Mouse (Mus musculus) stomach, embryonic 14.5 days (tissue): ENCODE data around the gene Nol9. TPM values are rescaled to one million over a fixed set of nuclear protein-coding genes. Genes with fewer than 3 reads are reported as not detected.

ENCODE experiments used
- ATAC-seq: fragments of 200-750 bp; cut with Nextera tagmentation; 2 replicates; pipeline ENCODE4 v1.8.0; 2017; ENCODE audit warnings: low read depth, moderate TSS enrichment; ENCODE audit not compliant: insufficient number of reproducible peaks, insufficient read depth, low FRiP score
- H3K27ac ChIP-seq: fragments of 300-500 bp; sonication (generic); 2 replicates; pipeline ENCODE4 v1.5.1; 2014; ENCODE audit warnings: mild to moderate bottlenecking, low read length, moderate library complexity, mixed read lengths
- H3K27me3 ChIP-seq: fragments of 300-500 bp; sonication (generic); 2 replicates; pipeline ENCODE4 v1.6.1; 2014; ENCODE audit warnings: low read length, control low read depth, mixed read lengths; ENCODE audit not compliant: control insufficient read depth, insufficient read depth
- H3K36me3 ChIP-seq: fragments of 300-500 bp; sonication (generic); 2 replicates; pipeline ENCODE4 v1.6.1; 2014; ENCODE audit warnings: mild to moderate bottlenecking, control low read depth, low read length, moderate library complexity, mixed read lengths; ENCODE audit not compliant: control insufficient read depth, insufficient read depth
- H3K4me1 ChIP-seq: fragments of 300-500 bp; sonication (generic); 2 replicates; pipeline ENCODE4 v1.6.1; 2014; ENCODE audit warnings: low read length, control low read depth, mixed read lengths; ENCODE audit not compliant: control insufficient read depth, insufficient read depth
- H3K4me2 ChIP-seq: fragments of 300-500 bp; sonication (generic); replicated peaks from 2 replicates; pipeline ENCODE4 v1.6.1; 2014; ENCODE audit warnings: low read depth, low read length, control low read depth
- H3K4me3 ChIP-seq: fragments of 300-500 bp; sonication (generic); 2 replicates; pipeline ENCODE4 v1.5.1; 2014; ENCODE audit warnings: low read depth, low read length, control low read depth
- H3K9ac ChIP-seq: fragments of 300-500 bp; sonication (generic); replicated peaks from 2 replicates; pipeline ENCODE4 v1.6.1; 2014; ENCODE audit warnings: low read depth, mild to moderate bottlenecking, control low read depth, low read length, moderate library complexity, mixed read lengths
- H3K9me3 ChIP-seq: fragments of 300-500 bp; sonication (generic); 2 replicates; pipeline ENCODE4 v1.6.1; 2016; ENCODE audit warnings: low read depth, low read length, control low read depth; ENCODE audit not compliant: control insufficient read depth
- WGBS: fragments of 180-500 bp; shearing (Covaris S2); extraction: QIAGEN DNeasy Blood & Tissue Kit; methylation state at CpG from one replicate; pipeline ENCODE4 v1.1.7; 2014; 5-methylcytosine and 5-hydroxymethylcytosine counted together
- polyA plus RNA-seq: library from polyadenylated mRNA; unstranded; fragments of >200 nt; fragmentation: Nextera tagmentation; extraction: Ambion mirVana; gene quantifications from 2 replicates; pipeline ENCODE4 v1.2.1, GENCODE M21; 2014

Gene Nol9
- polyA plus RNA-seq, 1 experiment from 2014 or later, result 30.0 TPM

DNA sequence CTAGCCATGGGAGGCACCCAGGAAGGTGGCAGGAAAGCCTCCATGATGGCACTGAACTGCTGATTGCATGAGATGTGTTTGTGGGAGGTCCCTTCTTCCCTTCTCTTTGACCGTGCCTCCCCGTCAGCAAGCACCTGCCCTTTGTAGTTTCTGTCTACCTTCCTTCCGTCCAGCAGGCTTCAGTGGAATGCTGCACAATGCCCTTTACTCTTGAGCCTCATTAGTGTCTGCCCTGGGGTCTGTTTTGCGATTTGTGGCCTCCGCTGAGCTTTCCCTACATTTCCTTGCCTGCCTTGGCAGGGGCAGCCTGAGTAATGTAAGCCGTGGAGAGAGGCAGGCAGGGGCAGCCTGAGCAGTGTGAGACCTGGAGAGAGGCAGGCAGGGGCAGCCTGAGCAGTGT, 5.5 kb downstream of the Nol9 start:
- H3K36me3 ChIP-seq, result peaks cover 70% of the 10 kb centered on the region
- WGBS, result 78% methylated on average over 6 of the region's 6 CpGs
- no peak for ATAC-seq

GRCm38 (mm10) chr4:152062390-152063110, 23.4 kb downstream of the Nol9 start:
- H3K9me3 ChIP-seq, result no peaks in the 10 kb centered on the region
- 58% methylated on average over 9 of the region's 9 CpGs for WGBS
- no peak overlapping the region for H3K27ac ChIP-seq
- ATAC-seq, result no peak
- no peaks in the 10 kb centered on the region for H3K4me1 ChIP-seq
- no peaks in the 10 kb centered on the region for H3K27me3 ChIP-seq
- no peak overlapping the region for H3K9ac ChIP-seq
- no peak overlapping the region for H3K4me3 ChIP-seq
- H3K4me2 ChIP-seq, result no peak overlapping the region
- peaks cover 21% of the 10 kb centered on the region for H3K36me3 ChIP-seq

More for the DNA sequence above, 5.5 kb downstream of the Nol9 start:
- H3K4me1 ChIP-seq, result peaks cover 8% of the 10 kb centered on the region; the same call in 1 of the 2 replicates
- no peak overlapping the region for H3K4me2 ChIP-seq
- no peak overlapping the region for H3K9ac ChIP-seq
- H3K27me3 ChIP-seq, result no peaks in the 10 kb centered on the region
- H3K9me3 ChIP-seq, result no peaks in the 10 kb centered on the region
- no peak overlapping the region for H3K4me3 ChIP-seq
- H3K27ac ChIP-seq, result no peak overlapping the region

DNA sequence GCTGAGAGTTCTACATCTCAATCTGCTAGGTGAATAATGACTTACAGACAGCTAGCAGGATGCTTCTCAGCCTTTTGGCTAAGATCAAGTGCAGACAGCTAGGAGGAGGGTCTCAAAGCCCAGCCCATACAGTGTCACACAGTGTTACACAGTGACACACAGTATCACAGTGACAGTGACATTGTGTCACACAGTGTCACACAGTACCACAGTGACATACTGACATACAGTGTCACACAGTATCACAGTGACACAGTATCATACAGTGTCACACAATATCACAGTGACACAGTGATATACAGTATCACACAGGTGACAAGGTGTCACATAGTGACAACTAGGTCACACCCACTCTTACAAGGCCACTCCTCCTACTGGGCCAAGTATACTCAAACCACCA, 28.2 kb downstream of the Nol9 start:
- Histone ChIP-seq H3K4me2 (no peak overlapping the region), H3K27me3 (no peaks in the 10 kb centered on the region), H3K4me1 (peaks cover 5% of the 10 kb centered on the region; the same call in 1 of the 2 replicates), H3K27ac (no peak overlapping the region), H3K4me3 (no peak overlapping the region), H3K9me3 (no peaks in the 10 kb centered on the region), H3K9ac (no peak overlapping the region), H3K36me3 (no peaks in the 10 kb centered on the region)
- ATAC-seq, result 0 out of 2 replicates have a peak, but pooled peaks have one; percentile 16

DNA sequence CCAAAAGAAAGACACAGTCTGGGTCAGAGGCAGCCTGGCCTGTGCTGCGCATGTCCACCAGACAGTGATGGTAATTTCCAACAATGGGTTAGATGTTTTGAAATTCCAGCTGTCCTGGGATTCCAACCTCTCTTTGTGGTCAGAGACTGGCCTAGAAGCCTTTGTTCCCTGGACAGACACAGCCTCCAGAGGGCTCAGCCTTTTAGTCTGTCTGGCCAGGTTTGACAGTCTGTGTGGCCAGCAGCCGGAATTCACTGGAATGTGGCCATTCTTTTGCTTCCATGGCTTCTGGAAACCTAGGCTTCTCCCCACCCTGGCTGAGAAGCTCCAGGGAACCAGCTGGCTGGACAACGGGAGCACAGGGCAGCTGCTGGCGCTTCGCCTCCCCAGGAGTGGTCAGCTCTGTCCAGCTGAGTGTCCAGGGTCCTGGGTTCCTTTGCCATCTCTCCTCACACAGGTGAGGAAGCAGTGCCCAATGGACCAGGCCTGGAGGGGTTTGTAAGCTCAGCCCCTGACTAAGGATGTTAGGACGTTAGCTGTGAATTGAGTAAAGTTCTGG, 29.1 kb downstream of the Nol9 start:
- H3K27ac ChIP-seq, result no peak overlapping the region
- no peak for ATAC-seq
- WGBS, result 68% methylated on average over 6 of the region's 6 CpGs

GRCm38 (mm10) chr4:152069245-152069644, 30.1 kb downstream of the Nol9 start:
- no peak overlapping the region for H3K9ac ChIP-seq
- H3K27ac ChIP-seq, result no peak overlapping the region
- H3K4me3 ChIP-seq, result no peak overlapping the region
- no peaks in the 10 kb centered on the region for H3K36me3 ChIP-seq
- no peak overlapping the region for H3K4me2 ChIP-seq
- ATAC-seq, result no peak
- no peaks in the 10 kb centered on the region for H3K27me3 ChIP-seq
- no peaks in the 10 kb centered on the region for H3K9me3 ChIP-seq
- WGBS, result 87% methylated on average over 3 of the region's 3 CpGs
- H3K4me1 ChIP-seq, result peaks cover 7% of the 10 kb centered on the region; the same call in 1 of the 2 replicates

More for the DNA sequence above, 29.1 kb downstream of the Nol9 start:
- Histone ChIP-seq H3K9me3 (no peaks in the 10 kb centered on the region), H3K4me3 (no peak overlapping the region), H3K27me3 (no peaks in the 10 kb centered on the region), H3K36me3 (no peaks in the 10 kb centered on the region), H3K9ac (no peak overlapping the region), H3K4me1 (peaks cover 7% of the 10 kb centered on the region; the same call in 1 of the 2 replicates), H3K4me2 (no peak overlapping the region)

- Histone ChIP-seq H3K27ac (no peak overlapping the region), H3K4me1 (peaks cover 7% of the 10 kb centered on the region; the same call in 1 of the 2 replicates), H3K27me3 (no peaks in the 10 kb centered on the region), H3K9ac (no peak overlapping the region), H3K4me3 (no peak overlapping the region), H3K4me2 (no peak overlapping the region), H3K9me3 (no peaks in the 10 kb centered on the region), H3K36me3 (no peaks in the 10 kb centered on the region)
- no peak for ATAC-seq
- 73% methylated on average over 11 of the region's 11 CpGs for WGBS
These were observed 31.6 kb downstream of the Nol9 start for GRCm38 (mm10) chr4:152070494-152071396.

DNA sequence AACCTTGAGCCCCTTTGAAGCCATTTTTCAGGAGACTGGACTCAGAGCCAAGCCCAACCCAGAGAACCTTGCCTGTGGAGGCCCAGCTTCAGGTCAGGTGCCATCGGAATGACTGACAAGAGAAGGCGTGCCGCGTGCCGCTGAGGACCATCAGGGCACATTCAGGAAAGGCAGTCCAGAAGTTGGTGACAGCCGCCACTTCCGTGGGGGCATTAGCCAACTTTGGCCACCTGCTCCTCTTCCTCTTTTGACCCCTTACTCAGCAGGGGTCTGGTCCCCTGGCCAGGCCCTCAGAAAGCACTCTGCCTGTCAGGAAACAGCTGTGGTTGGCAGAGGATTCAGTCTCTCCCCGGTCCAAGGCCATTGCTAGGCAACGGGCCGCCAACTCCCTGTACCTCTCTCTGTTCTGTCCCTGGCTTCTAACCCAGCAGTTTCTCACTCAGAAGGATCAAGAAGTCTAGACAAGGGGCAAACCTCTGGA, 33.0 kb downstream of the Nol9 start, which contains the start of gene Plekhg5:
Gene Plekhg5, plus strand, starts transcription at position 378 of the 481 bp plus-strand sequence.
- Histone ChIP-seq H3K27ac (no peak within 1 kb of the TSS), H3K4me1 (peaks cover 7% of the 10 kb centered on the region; the same call in 1 of the 2 replicates), H3K36me3 (no peaks in the 10 kb centered on the region), H3K27me3 (no peaks in the 10 kb centered on the region), H3K4me3 (no peak within 1 kb of the TSS), H3K9ac (no peak within 1 kb of the TSS), H3K4me2 (no peak within 1 kb of the TSS), H3K9me3 (no peaks in the 10 kb centered on the region)
- 63% methylated on average over 10 of the region's 10 CpGs for WGBS
- no peak for ATAC-seq

DNA sequence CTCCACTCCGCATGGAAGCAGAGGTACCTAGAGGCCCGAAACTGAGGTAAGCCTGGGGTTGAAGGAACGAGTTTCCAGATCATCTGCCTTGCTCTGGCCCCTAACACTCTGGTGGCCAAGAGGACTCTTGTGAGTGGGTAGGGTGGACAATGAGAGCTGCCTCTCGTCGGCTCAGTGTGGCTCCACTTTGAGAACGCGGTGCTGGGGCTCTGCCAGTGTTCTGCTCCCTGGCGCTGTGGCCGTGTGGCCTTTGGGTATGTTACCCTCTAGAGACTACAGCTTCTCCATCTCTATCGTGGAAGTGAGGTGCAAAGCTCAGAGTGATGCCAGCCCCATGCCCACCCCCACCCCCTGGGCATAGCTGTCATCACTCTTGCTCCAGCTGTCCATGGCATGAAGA, 33.5 kb downstream of the Nol9 start:
- Histone ChIP-seq H3K27ac (no peak overlapping the region), H3K4me3 (no peak overlapping the region), H3K9ac (no peak overlapping the region), H3K36me3 (no peaks in the 10 kb centered on the region), H3K9me3 (no peaks in the 10 kb centered on the region), H3K4me1 (peaks cover 7% of the 10 kb centered on the region; the same call in 1 of the 2 replicates), H3K4me2 (no peak overlapping the region), H3K27me3 (no peaks in the 10 kb centered on the region)
- 76% methylated on average over 10 of the region's 10 CpGs for WGBS
- ATAC-seq, result no peak
